Mouse (Mus musculus) small intestine, adult 2 months (tissue): Measurements from ENCODE around the gene Magel2. TPM values are rescaled to one million over a fixed set of nuclear protein-coding genes. Genes with fewer than 3 reads are reported as not detected.

Experiments
- H3K27ac ChIP-seq: fragments of 200-500 bp; 2 replicates; pipeline ENCODE4 v1.5.1; 2012; ENCODE audit warnings: low read depth, low read length, control low read depth, inconsistent platforms; ENCODE audit not compliant: insufficient read depth
- H3K27me3 ChIP-seq: fragments of 200-500 bp; 2 replicates; pipeline ENCODE4 v1.6.1; 2012; ENCODE audit warnings: mild to moderate bottlenecking, moderate library complexity, low read length, inconsistent platforms; ENCODE audit not compliant: control insufficient read depth, insufficient read depth
- H3K36me3 ChIP-seq: fragments of 200-500 bp; 2 replicates; pipeline ENCODE4 v1.6.1; 2012; ENCODE audit warnings: mild to moderate bottlenecking, low read length, control low read depth, inconsistent platforms; ENCODE audit not compliant: control insufficient read depth, insufficient read depth
- H3K4me1 ChIP-seq: fragments of 200-500 bp; 2 replicates; pipeline ENCODE4 v1.6.1; 2012; ENCODE audit warnings: low read length, inconsistent platforms, mixed read lengths; ENCODE audit not compliant: control insufficient read depth, insufficient read depth, insufficient read length
- H3K4me3 ChIP-seq: fragments of 200-500 bp; 2 replicates; pipeline ENCODE4 v1.5.1; 2012; ENCODE audit warnings: low read depth, mild to moderate bottlenecking, control low read depth, inconsistent platforms, low read length, moderate library complexity
- CTCF ChIP-seq: fragments of 200-500 bp; IDR thresholded peaks from 2 replicates; pipeline ENCODE4 v1.5.1; 2012; ENCODE audit warnings: low read depth, mild to moderate bottlenecking, control low read depth, inconsistent platforms, low read length, moderate library complexity, mixed read lengths; ENCODE audit not compliant: insufficient replicate concordance, insufficient read length; ENCODE audit errors: extremely low read depth
- POLR2A ChIP-seq: fragments of 200-500 bp; IDR thresholded peaks from 2 replicates; pipeline ENCODE4 v1.6.1; 2012; ENCODE audit warnings: low read depth, mild to moderate bottlenecking, control low read depth, inconsistent platforms, low read length, moderate library complexity
- WGBS: fragments of 180-500 bp; shearing (Covaris S2); methylation state at CpG from one replicate; pipeline ENCODE4 v1.1.7; 2018; 5-methylcytosine and 5-hydroxymethylcytosine counted together
- polyA plus RNA-seq: library from polyadenylated mRNA; depleted of rRNA; stranded (reverse); fragments of >200 nt; gene quantifications from 2 replicates; pipeline ENCODE4 v1.2.3, GENCODE M21; 2012; rRNA removed

Gene Magel2
- polyA plus RNA-seq: not detected in 2 replicates

GRCm38 (mm10) chr7:62376510-62377304, at the start of gene Magel2:
TSS of gene Magel2 (plus strand) at chr7:62377010.
- WGBS: 28% methylated on average over 31 of the region's 31 CpGs

GRCm38 (mm10) chr7:62345411-62345810, 31.4 kb upstream of the Magel2 start:
- WGBS: 2% methylated on average over 1 of the region's 1 CpGs
- no peaks in the 10 kb centered on the region for H3K4me1 ChIP-seq
- H3K4me3 ChIP-seq: no peak overlapping the region
- TF ChIP-seq CTCF: no peak
- H3K27me3 ChIP-seq: no peaks in the 10 kb centered on the region
- no peaks in the 10 kb centered on the region for H3K36me3 ChIP-seq
- no peak overlapping the region for H3K27ac ChIP-seq

More at GRCm38 (mm10) chr7:62376510-62377304, at the start of gene Magel2:
- Histone ChIP-seq H3K27ac (no peak within 1 kb of the TSS), H3K36me3 (no peaks in the 10 kb centered on the region), H3K4me1 (no peaks in the 10 kb centered on the region), H3K27me3 (no peaks in the 10 kb centered on the region), H3K4me3 (no peak within 1 kb of the TSS)
- TF ChIP-seq CTCF (no peak), POLR2A (no peak)

GRCm38 (mm10) chr7:62346269-62346668, 30.5 kb upstream of the Magel2 start, which contains the start of gene Ndn:
TSS of gene Ndn (plus strand) at chr7:62346569.
- Histone ChIP-seq H3K27me3 (no peaks in the 10 kb centered on the region), H3K4me1 (no peaks in the 10 kb centered on the region), H3K4me3 (no peak within 1 kb of the TSS), H3K36me3 (no peaks in the 10 kb centered on the region), H3K27ac (no peak within 1 kb of the TSS)
- 31% methylated on average over 1 of the region's 1 CpGs for WGBS
- no peak for TF ChIP-seq POLR2A
- TF ChIP-seq CTCF: no peak

GRCm38 (mm10) chr7:62348106-62348803, 28.6 kb upstream of the Magel2 start:
- Histone ChIP-seq H3K27ac (no peak overlapping the region), H3K4me1 (no peaks in the 10 kb centered on the region), H3K27me3 (no peaks in the 10 kb centered on the region), H3K4me3 (peak overlapping the region; percentile 30), H3K36me3 (no peaks in the 10 kb centered on the region)
- 18% methylated on average over 42 of the region's 42 CpGs for WGBS
- TF ChIP-seq CTCF: no peak
- TF ChIP-seq POLR2A: no peak

- Histone ChIP-seq H3K4me3 (peak overlapping the region; percentile 30), H3K27me3 (no peaks in the 10 kb centered on the region), H3K4me1 (no peaks in the 10 kb centered on the region), H3K27ac (no peak overlapping the region), H3K36me3 (no peaks in the 10 kb centered on the region)
- WGBS: 35% methylated on average over 17 of the region's 17 CpGs
- TF ChIP-seq CTCF: no peak
- no peak for TF ChIP-seq POLR2A
These were observed 28.0 kb upstream of the Magel2 start for GRCm38 (mm10) chr7:62348804-62349190.

GRCm38 (mm10) chr7:62351266-62351665, 25.5 kb upstream of the Magel2 start:
- no peaks in the 10 kb centered on the region for H3K36me3 ChIP-seq
- whole genome bisulfite sequencing: 65% methylated on average over 8 of the region's 8 CpGs
- H3K27ac ChIP-seq: no peak overlapping the region
- no peaks in the 10 kb centered on the region for H3K27me3 ChIP-seq
- TF ChIP-seq CTCF: no peak
- TF ChIP-seq POLR2A: no peak
- H3K4me1 ChIP-seq: no peaks in the 10 kb centered on the region
- no peak overlapping the region for H3K4me3 ChIP-seq

- H3K27me3 ChIP-seq: no peaks in the 10 kb centered on the region
- WGBS: 54% methylated on average over 7 of the region's 7 CpGs
- H3K4me3 ChIP-seq: no peak overlapping the region
- H3K36me3 ChIP-seq: no peaks in the 10 kb centered on the region
- no peak for TF ChIP-seq CTCF
- TF ChIP-seq POLR2A: no peak
- H3K27ac ChIP-seq: no peak overlapping the region
- no peaks in the 10 kb centered on the region for H3K4me1 ChIP-seq
These were observed 11.7 kb upstream of the Magel2 start for GRCm38 (mm10) chr7:62365039-62365636.
